Mouse (Mus musculus): ENCODE results near the gene Ptpra. TPM values are rescaled to one million over a fixed set of nuclear protein-coding genes. Genes with fewer than 3 reads are reported as not detected.

The Ptpra gene
- total RNA-seq, 2 experiments from 2014 or later: 326 to 341 TPM

GRCm38 (mm10) chr2:130579791-130580190 is 129.7 kb downstream of the Ptpra start:
- H3K4me3 ChIP-seq: no peak overlapping the region
- no peak overlapping the region for H3K27ac ChIP-seq
- no peak for DNase-seq (ENCODE audit: low spot score in 2 of 2)
- TF ChIP-seq CTCF (conservative IDR thresholded peaks at IDR 0.05): no peak

GRCm38 (mm10) chr2:130581201-130581600 is 131.1 kb downstream of the Ptpra start:
- Histone ChIP-seq H3K27ac (no peak overlapping the region), H3K4me3 (peak overlapping the region; percentile 20; the same call in 1 of the 2 replicates)
- TF ChIP-seq CTCF (conservative IDR thresholded peaks at IDR 0.05): no peak
- DNase-seq (ENCODE audit: low spot score in 2 of 2): no peak

GRCm38 (mm10) chr2:130582552-130582951 is 132.5 kb downstream of the Ptpra start, which contains the start of gene Avp:
Avp (minus strand) TSS chr2:130582554.
- no peak for DNase-seq (ENCODE audit: low spot score in 2 of 2)
- TF ChIP-seq CTCF (conservative IDR thresholded peaks at IDR 0.05): no peak
- Histone ChIP-seq H3K27ac (no peak within 1 kb of the TSS), H3K4me3 (no peak within 1 kb of the TSS)

- peak overlapping the region; percentile 64; the same call in 1 of the 2 replicates for H3K27ac ChIP-seq
- DNase-seq (ENCODE audit: low spot score in 2 of 2): no peak
- no peak for TF ChIP-seq CTCF (conservative IDR thresholded peaks at IDR 0.05)
- no peak overlapping the region for H3K4me3 ChIP-seq
These were observed 134.0 kb downstream of the Ptpra start for GRCm38 (mm10) chr2:130583902-130584560.

GRCm38 (mm10) chr2:130586016-130586415 is 135.9 kb downstream of the Ptpra start:
- DNase-seq (ENCODE audit: low spot score in 2 of 2): peak in 1 of 2 experiments; percentile 46

GRCm38 (mm10) chr2:130588373-130588772 is 138.3 kb downstream of the Ptpra start:
- DNase-seq (ENCODE audit: low spot score in 2 of 2): no peak
- Histone ChIP-seq H3K4me3 (no peak overlapping the region), H3K27ac (no peak overlapping the region)
- TF ChIP-seq CTCF (conservative IDR thresholded peaks at IDR 0.05): no peak

More at GRCm38 (mm10) chr2:130586016-130586415, 135.9 kb downstream of the Ptpra start:
- no peak overlapping the region for H3K4me3 ChIP-seq
- no peak for TF ChIP-seq CTCF (conservative IDR thresholded peaks at IDR 0.05)
- H3K27ac ChIP-seq: peak overlapping the region; percentile 28; the same call in 1 of the 2 replicates

- Histone ChIP-seq H3K27ac (no peak overlapping the region), H3K4me3 (no peak overlapping the region)
- no peak for TF ChIP-seq CTCF (conservative IDR thresholded peaks at IDR 0.05)
- no peak for DNase-seq (ENCODE audit: low spot score in 2 of 2)
These were observed 139.1 kb downstream of the Ptpra start for GRCm38 (mm10) chr2:130589157-130589556.

- Histone ChIP-seq H3K4me3 (no peak overlapping the region), H3K27ac (no peak overlapping the region)
- TF ChIP-seq CTCF (conservative IDR thresholded peaks at IDR 0.05): no peak
- DNase-seq (ENCODE audit: low spot score in 2 of 2): no peak
These were observed 139.7 kb downstream of the Ptpra start for GRCm38 (mm10) chr2:130589761-130590160.

GRCm38 (mm10) chr2:130591016-130591415 is 140.9 kb downstream of the Ptpra start:
- Histone ChIP-seq H3K27ac (no peak overlapping the region), H3K4me3 (no peak overlapping the region)
- no peak for DNase-seq (ENCODE audit: low spot score in 2 of 2)
- TF ChIP-seq CTCF (conservative IDR thresholded peaks at IDR 0.05): no peak

- DNase-seq (ENCODE audit: low spot score in 2 of 2): no peak
- Histone ChIP-seq H3K4me3 (no peak overlapping the region), H3K27ac (no peak overlapping the region)
- no peak for TF ChIP-seq CTCF (conservative IDR thresholded peaks at IDR 0.05)
These were observed 145.5 kb downstream of the Ptpra start for GRCm38 (mm10) chr2:130595596-130595995.

- peak; percentile 93 for TF ChIP-seq CTCF (conservative IDR thresholded peaks at IDR 0.05)
- H3K4me3 ChIP-seq: no peak overlapping the region
- peak; percentile 37 to 50 for DNase-seq (ENCODE audit: low spot score in 2 of 2)
- no peak overlapping the region for H3K27ac ChIP-seq
These were observed 147.5 kb downstream of the Ptpra start for GRCm38 (mm10) chr2:130597601-130598010.

- no peak overlapping the region for H3K4me3 ChIP-seq
- no peak for DNase-seq (ENCODE audit: low spot score in 2 of 2)
- no peak for TF ChIP-seq CTCF (conservative IDR thresholded peaks at IDR 0.05)
- H3K27ac ChIP-seq: no peak overlapping the region
These were observed 148.3 kb downstream of the Ptpra start for GRCm38 (mm10) chr2:130598399-130598798.

- TF ChIP-seq CTCF (conservative IDR thresholded peaks at IDR 0.05): no peak
- Histone ChIP-seq H3K27ac (no peak overlapping the region), H3K4me3 (no peak overlapping the region)
- DNase-seq (ENCODE audit: low spot score in 2 of 2): no peak
These were observed 152.1 kb downstream of the Ptpra start for GRCm38 (mm10) chr2:130602195-130602594.

Small RNA genes lying within 50 kb of the gene (microRNA-seq; reads per million reads assigned to microRNA genes)
- 0 reads per million in 2 experiments for gene Gm23876

Other genes starting within 250 kb of the Ptpra start
- 100 to 1,000 TPM; 146 to 167 TPM for gene Nop56, start 175.8 kb upstream of the Ptpra start, total RNA-seq (2021)
- gene Idh3b, start 165.7 kb upstream of the Ptpra start, total RNA-seq (2021): 100 to 1,000 TPM; 314 to 335 TPM
- gene Ebf4, start 155.1 kb upstream of the Ptpra start, total RNA-seq (2021): 10 to 100 TPM; 11.3 to 11.8 TPM
- gene Cpxm1, start 52.7 kb upstream of the Ptpra start, total RNA-seq (2021): 1 to 10 TPM; 6.6 to 7.5 TPM
- gene Gm28372, start 45.0 kb upstream of the Ptpra start, total RNA-seq (2021): not detected
- gene 1700020A23Rik, start 45.0 kb upstream of the Ptpra start, total RNA-seq (2021): not detected
- not detected for gene Tmem239, start 43.8 kb upstream of the Ptpra start, total RNA-seq (2021)
- 100 to 1,000 TPM in 1 of 2 experiments, 10 to 100 TPM in 1; 91.3 to 104 TPM for gene Vps16, start 25.9 kb upstream of the Ptpra start, total RNA-seq (2021)
- gene Pced1a, start 25.6 kb upstream of the Ptpra start, total RNA-seq (2021): 10 to 100 TPM; 23.0 to 27.3 TPM
- gene Mrps26, start 113.5 kb downstream of the Ptpra start, total RNA-seq (2021): 10 to 100 TPM; 82.5 to 86.7 TPM
- gene Oxt, start 125.9 kb downstream of the Ptpra start, total RNA-seq (2021): not detected
- 1 to 10 TPM; 2.1 to 2.6 TPM for gene Avp, start 132.3 kb downstream of the Ptpra start, total RNA-seq (2021)
- 1 to 10 TPM; 8.8 to 8.9 TPM for gene Fastkd5, start 179.7 kb downstream of the Ptpra start, total RNA-seq (2021)
- 10 to 100 TPM; 11.0 to 11.7 TPM for gene Ubox5, start 179.8 kb downstream of the Ptpra start, total RNA-seq (2021)
- gene Lzts3, start 192.5 kb downstream of the Ptpra start, total RNA-seq (2021): 100 to 1,000 TPM; 185 to 196 TPM
- gene Ddrgk1, start 214.4 kb downstream of the Ptpra start, total RNA-seq (2021): 10 to 100 TPM; 97.6 to 98.1 TPM
- 10 to 100 TPM; 36.0 to 36.8 TPM for gene Itpa, start 217.3 kb downstream of the Ptpra start, total RNA-seq (2021)
- gene Slc4a11, start 247.2 kb downstream of the Ptpra start, total RNA-seq (2021): under 1 TPM; 0.61 to 0.66 TPM